Mouse (Mus musculus) natural killer cell, adult 2 months (primary cell): ENCODE data around the gene Rpl6.

Experiments
- DNase-seq, 2 experiments: peaks; one replicate each; pipeline ENCODE4 v3.0.0; 2022; ENCODE audit warnings: low spot score in 2 of 2

Rpl6 gene

DNA sequence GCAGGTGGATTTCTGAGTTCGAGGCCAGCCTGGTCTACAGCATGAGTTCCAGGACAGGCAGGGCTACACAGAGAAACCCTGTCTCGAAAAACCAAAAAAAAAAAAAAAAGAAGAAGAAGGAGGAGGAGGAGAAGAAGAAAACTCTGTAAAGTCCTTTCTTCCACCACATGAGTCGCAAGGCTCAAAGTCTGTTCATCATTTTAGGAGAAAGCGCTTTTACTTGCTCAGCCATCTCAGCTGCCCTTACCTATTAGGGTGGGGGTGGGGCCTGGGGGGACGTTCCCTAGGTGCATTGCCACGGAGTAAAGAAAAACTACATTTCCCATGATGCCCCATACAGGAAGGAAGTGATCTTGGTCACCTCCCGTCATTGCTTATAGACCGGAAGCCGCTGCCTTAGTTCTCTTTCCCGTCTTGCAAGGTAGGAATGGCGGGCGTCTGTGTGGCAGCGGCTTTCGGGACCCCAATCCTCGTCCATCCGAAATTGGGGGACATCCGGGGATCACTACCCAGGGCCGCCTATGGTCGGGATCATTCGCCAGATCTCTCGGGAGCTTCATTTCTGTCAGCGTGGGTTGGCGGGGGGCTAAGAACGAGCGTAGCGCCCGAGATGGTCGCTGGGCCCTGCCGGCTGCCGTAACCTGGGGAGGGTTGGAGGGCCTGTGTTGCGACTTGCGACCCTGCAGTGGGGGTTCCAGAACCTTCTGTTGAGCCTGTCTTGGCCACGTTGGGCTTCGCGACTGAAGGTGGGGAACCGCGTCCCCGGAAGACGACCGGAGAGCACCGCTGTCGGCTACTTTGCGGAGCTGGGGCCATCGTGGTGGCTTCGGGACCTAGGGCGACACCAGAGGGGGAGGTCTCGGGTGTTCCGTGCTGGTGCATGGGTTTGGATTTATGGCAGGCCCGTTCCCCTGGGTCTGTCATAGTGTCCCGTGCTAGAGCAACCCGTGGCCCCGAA lies at the start of gene Rpl6:
Gene Rpl6, plus strand, starts transcription at position 350 of the 958 bp plus-strand sequence.
- DNase-seq, result peak; percentile 72 to 78

DNA sequence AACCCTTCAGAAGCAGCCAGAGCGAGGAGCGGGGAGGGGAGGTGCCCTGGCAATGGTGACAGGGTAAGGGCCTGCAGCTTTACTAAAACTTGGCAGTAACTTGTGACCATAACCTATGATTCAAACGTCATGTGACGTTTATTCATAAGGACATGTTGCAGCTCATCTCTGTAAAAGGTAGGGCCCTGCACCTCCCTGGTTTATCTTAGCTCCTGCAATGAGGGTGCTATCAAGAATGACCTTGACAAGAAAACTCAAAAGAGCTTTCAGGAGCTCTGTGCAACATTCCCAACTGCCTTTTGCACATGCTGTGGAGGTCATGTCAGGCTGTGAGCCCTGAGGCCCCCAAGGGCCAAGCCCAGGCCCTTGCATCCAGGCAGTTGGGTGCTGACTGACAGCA lies 48.2 kb upstream of the Rpl6 start:
- no peak for DNase-seq

DNA sequence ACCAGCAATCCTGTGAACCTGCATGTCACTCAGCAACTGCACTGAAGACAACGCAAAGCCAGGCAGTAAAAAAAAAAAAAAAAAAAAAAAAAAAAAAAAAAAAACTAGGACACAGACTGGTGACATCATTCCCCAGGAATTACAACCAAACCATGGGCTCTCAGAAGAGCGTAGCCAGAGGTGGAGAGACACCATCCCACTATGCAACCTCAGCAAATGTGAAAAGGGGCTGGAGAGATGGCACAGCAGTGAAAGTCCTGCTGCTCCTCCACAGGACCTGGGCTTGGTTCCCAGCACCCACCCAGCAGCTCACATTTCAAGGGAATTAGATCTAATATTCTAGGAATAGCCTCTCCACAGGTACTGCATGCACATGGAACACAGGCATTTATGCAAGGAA lies 47.3 kb upstream of the Rpl6 start:
- no peak for DNase-seq

DNA sequence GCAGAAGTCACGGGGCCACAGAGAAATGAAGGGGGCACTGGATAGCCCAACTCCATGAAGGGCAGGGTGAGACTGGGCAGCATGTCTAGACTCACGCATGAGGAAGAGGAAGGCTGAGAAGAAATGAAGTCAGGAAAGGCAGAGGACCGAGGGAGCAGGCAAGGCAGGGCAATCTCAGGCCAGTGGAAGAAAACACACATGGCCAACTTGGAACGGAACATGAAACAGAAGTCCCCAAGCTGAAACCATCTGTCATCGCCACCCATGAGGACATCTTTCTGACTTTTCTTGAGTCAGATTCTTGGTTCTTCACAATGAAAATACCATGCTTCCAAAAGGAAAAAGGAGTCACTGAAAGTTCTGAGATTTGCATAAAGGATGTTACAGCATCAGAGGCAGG lies 46.8 kb upstream of the Rpl6 start:
- no peak for DNase-seq

DNA sequence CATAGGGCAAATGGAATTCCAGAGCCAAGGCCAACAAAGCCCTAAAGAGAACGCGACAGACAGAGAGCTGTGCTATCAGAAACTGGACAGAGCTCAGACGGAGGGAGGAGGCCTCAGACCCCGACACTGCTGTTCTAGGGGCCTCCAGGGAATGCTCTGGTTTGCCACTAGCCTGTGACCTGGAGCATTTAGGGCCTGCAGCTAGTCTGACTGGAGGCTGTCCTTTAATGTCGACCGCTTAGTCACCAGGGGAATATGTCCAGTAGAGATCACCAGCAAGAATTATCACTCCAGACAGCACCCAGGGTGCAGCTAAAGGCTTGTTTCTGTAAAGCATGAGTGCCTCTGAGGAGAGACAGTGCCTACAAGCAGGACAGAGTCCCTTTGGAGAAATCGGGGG lies 45.3 kb upstream of the Rpl6 start:
- DNase-seq, result no peak

DNA sequence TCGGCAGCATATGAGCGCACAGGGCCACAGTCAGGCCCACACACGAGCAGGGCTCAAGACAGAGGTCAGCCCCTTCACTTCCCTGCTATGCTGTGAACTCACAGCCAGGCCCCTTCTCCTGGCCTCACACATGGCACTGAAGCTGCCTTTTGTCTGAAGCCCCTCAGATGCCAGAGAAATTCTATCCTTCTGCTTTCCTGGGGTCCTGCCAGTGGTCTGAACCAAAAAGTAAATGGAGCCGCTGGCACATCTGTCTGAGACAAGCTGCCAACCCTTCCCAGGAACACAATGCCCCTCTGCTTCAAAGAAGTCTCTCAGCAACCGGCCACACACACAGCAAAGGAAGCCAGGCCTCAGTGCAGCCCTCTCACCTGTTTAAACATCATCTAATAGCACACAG lies 42.0 kb upstream of the Rpl6 start:
- DNase-seq, result no peak

DNA sequence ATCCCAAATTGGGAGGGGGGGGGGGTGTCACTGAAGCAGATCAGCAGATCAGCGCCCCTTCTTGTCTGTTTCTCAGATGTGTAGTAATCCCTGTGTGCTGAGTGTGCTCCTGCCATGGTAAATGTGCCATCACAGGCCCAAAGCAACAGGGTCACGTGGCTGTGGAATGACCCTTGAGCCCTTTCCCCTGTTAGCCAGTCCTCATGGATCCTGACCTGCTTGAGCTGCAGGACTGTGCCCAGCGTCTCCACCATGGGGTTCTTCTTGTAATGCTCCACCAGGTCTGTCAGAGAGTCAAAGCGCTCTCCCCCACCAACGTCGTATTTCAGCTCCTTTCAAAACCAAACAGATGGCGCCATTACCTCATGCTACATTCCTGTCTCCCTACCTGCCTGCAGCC lies 41.4 kb upstream of the Rpl6 start:
- no peak for DNase-seq

DNA sequence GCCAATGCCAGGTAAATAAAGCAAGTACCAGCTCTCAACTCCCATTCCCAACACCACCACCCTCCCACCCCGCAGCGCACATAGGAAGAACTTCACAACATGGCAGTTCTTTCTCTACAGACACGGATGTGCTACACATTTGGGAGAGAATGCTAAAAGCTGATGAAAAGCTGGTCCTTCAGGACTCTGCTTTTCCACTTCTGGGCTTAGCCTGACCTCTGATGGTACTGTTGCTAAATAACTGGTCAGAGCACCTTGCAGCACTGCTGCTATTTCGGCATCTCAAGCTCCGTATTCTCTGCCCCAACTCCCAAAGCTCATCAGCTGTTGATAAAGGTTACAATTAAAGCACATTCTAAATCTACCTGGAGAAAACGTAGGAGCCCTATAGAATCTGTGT lies 37.4 kb upstream of the Rpl6 start:
- DNase-seq, result no peak

DNA sequence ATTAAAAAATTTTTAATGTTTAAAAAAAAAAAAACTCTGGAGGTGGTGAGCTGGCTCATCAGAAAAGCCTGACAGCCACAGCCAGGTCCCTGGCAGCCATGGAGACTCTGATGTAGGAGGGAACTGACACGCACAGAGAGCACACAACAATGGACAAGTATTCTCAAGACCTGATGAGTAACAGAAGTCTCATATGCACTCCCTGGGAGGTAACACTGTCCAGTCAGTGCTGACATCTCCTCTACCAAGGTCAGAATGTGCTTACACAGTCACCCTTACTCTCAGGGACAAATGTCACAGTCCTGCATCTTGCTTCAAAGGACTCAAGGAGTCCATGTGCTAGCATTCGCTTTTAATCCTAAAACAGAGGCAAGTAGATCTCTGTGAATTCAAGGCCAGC lies 34.7 kb upstream of the Rpl6 start:
- no peak for DNase-seq

DNA sequence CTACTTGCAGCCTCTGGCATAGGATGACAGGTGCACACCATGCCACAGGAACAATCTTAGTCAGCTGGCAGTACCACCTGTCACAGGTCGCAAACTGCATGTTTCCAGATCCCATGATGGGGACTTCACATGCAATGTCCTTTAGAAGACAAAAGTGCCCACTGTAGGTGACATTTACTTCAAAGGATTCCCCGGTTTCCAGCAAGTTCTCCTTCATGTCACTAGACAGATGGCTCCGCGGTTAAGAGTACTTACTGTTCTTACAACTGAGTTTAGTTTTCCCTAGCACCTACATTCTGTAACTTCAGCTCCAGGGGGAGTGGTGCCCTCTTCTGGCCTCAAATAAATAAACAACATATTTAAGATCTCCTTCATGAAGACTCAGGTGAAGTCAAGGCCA lies 31.4 kb upstream of the Rpl6 start:
- DNase-seq, result no peak

DNA sequence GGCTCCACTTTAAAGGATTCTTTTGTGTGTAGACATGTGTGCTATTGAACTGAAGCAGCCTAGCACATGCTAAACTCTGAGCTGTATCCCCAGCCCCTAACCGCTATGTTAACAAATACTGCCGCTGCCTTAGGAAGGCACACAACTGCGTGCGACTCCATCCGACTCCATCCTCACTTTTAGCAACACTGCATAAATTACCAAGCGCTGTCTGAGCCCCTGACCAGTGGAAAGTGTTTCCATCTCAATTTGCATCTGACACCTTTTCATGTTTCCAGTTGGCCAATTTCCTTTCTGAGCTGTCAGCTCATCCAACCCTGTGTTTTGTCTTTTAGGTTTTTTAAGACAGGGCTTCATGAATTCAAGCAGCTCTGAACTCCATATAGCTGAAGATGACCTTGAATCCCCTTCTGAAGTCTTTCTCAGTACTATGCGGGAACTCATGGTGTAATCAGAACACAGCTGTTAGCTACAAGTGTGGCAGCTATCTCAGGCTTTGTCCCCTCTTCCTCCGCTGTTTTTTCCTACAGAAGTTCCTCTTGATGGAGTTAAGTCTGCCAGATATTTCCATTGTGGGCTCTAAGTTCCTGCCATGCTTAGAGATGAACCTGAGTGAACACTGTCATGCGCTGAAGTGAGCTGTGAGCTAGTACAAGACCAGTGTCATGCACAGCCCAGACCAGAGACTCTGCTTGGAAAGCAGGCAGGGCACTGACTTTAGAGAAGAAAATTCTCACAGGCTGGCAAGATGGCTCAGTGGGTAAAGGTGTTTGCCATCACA lies 25.0 kb upstream of the Rpl6 start:
- no peak for DNase-seq

DNA sequence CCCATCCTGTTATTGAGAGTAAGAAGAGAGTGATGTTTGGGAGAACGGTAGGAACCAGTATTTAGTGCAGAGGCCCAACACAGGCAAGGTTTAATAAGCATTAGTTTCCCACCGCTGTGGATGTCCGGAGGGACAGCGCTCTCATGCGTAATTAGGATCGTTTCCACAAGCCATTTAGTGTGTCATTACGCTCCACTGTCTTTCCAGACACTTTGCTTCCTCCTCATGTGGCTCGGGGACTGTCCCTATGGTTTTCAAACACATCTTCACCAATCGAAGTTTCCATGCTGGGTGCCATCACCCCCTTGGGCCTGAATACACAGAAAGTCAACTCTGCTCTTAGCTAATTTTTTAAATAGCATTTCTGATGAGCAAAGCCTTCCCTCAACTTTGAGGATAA lies 21.0 kb upstream of the Rpl6 start:
- DNase-seq, result no peak

DNA sequence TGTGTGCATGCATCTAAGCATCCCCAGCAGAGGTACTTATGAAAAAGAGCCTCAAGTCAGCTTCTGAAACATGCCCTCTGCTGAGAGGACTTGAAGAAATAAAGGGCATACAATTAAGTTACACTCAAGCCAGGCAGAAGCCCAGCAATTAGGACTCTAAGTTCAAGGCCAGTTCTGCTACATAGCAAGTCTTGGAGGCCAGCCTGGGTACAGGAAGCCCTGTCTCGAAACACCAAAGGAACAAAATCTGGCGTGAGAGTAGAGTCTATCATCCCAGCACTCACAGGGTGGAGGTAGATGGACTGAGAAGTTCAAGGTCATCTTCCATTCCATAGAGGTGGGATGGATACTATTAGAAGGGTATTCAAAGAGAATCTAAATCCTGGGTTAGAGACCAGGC lies 19.9 kb upstream of the Rpl6 start:
- DNase-seq, result no peak

DNA sequence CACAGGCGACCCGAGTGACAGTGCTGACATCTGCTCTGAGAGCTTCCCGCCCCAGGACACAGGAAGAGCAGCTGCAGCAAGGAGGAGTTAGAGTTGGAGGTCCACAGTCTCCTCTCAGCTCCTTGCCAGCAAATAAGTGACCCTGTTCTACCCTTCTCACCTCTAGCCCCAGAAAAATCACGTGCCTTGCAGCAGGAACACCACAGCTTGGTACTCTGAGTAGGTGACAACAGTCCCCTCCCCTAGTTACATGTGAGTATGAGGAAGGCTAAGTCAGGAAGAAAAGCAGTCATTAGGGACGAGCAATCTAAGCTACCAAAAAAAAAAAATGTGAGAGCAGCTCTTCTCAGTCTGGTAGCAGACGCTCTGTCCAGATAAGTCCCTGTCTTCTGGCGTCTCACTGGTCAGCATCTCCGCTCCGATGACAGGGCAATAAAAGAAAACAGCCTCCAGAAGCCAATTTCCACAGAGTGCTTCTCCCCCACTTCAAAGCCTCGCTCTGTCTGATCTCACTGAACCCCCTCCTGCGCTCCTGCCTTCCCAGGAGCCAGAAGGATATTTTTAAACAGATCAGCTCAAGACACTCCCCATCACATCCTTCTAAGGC lies 19.2 kb upstream of the Rpl6 start:
- DNase-seq, result no peak

DNA sequence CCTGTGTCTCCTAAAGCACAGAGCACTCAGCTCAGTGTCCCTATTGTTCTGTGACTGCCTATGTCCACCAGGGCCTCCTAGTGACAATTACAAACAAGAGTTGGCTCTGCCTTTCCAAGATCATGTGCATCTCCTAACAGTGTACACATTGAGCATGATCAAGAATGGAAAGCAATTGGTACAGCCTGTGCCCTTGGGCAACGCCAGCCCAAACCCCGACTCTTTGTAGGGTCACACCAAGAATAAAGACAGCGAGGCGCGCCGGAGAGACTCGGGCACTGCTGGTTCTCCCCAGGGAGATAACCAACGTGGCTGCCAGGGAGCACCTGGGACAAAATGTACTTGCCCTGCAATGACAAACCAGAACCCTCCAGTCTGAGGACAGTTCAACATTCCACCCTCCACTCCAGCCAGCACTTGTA lies 16.7 kb upstream of the Rpl6 start:
- DNase-seq, result no peak

DNA sequence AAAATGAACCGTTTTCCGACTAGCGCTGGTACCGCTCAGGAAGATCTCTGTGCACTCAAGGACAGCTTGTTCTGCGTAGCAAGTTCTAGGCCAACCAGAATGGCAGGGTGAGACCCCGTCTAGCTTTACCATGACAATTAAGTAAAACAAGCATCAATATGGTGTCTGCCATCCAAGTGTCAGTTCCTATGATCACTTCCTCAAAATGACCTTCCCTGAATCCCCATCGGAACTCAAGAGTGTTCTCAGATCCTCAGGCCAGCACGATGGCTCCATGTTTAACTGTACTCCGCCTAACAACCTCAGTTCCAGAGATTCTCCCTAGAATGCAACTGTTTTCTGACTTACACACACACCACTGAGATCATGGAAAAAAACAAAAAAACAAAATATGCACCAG lies 16.0 kb upstream of the Rpl6 start:
- DNase-seq, result no peak

DNA sequence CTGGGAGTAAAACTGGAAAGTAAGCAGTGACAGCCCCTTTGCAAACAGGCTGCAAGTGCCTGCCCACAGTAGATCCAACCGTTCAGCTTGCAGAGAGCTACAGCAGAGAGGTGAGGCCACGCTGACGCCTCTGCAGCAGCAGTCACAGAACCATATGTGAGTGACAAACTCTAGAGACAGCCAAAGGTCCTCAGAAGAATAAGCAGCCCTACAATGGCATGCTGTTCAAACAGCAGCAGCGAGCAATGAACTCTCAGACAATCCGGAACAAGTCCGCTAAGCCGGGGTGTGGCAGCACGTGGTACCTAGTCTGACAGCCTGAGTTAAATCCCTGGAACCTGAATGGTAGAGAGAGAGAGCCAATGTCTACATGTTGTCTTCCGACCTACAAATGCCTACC lies 15.1 kb upstream of the Rpl6 start:
- DNase-seq, result no peak

DNA sequence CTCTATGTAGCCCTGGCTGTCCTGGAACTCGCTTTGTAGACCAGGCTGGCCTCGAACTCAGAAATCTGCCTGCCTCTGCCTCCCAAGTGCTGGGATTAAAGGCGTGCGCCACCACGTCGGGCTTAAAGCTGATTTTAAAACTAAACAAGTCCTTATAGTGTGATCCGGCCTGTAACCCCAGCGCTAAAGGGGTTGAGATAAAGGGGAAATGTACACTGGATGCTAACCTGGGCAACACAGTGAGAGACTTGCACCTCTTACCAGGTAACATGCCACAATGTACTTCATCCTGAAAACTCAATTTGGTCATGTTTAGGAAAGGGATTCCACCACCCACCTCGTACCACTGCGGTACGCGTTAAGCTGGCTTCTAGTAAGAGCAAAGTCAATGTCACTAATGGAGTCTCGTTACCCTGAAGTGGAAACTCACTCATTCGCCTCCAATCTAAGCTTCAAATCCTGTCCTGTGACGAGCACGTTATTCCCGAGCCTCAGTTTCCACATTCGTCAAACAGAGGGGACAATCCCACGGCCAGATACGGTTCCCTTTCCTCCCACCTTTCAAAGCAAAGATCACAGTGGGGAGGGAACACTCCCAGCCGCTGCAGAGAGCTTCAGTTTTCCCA lies 14.0 kb upstream of the Rpl6 start:
- DNase-seq, result no peak

DNA sequence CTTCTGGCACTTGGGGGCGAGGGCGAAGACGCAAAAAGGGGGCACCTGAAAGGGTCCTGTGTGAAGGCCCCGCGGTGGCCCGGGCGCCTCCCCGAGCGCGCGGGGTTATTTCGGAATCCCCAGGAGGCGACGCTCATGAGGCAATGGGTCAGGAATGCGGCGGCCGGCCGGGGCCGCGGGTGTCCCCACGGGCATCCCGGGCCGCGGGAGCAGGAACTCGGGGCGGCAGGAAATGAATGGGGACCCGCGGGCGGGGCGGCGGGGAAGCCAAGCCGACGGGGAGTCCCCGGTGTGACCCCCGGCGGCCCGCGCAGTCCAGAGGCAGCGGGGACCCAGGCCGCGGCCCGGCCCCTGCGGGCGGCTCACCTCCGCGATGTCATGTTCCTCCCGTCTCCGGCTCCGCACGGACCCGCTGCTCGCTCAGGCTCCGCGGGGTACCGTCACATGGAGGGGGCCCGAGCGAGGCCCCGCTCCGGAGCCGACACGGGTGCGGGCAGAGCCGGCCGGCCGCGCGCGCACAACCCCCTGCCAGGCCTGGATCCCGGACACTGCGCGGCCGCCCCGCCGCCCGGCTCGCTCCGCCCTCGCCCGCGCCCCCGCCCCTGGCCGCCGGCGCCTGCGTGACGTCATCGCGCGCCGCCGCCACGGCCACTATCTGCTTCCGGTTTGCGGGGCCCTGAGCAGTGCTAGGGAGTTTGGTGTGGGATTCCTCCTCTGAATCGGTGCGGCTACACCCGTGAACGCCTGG lies 13.3 kb upstream of the Rpl6 start, which contains the start of gene Ptpn11:
Gene Ptpn11, minus strand, starts transcription at position 562 of the 748 bp plus-strand sequence.
- peak; percentile 73 to 81 for DNase-seq

DNA sequence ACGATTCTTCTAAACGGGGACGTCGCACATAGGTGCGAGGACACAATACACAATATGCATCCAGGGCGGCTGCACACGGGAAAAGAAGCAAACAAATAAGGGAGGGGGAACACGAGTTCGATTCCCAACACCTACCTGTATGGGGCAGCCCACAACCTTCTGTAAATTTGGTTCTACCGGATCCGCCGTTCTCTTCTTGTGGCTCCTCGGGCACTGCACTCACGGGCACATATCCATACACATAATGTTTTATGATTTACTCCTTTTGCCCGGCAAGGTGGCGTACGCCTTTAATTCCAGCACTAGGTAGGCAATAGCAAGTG lies 12.7 kb upstream of the Rpl6 start:
- no peak for DNase-seq

DNA sequence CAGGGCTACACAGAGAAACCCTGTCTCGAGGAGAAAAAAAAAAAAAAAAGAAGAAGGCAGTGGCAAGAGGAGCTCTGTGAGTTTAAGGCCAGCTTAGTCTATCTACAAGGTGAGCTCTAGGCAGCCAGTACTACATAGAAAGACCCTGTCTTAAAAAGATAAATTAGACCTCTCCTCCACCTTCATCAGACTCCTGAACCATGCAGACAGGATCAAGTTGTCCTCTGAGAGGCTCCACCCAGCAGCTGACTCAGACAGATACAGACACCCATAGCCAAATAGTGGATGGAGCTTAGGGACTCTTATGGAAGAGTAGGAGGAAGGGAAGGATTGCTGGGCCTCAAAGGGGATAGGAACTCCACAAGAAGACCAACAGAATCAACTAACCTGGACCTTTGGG lies 10.1 kb upstream of the Rpl6 start:
- no peak for DNase-seq
